Mouse (Mus musculus) kidney, postnatal 0 days (tissue): ENCODE data around the gene Pramef25. TPM values are rescaled to one million over a fixed set of nuclear protein-coding genes. Genes with fewer than 3 reads are reported as not detected.
"Not testable (repeated sequence)": the region's sequence is repeated elsewhere in the genome, so short reads cannot be mapped to it uniquely, and the experiment has no call there.

Experiments used
- ATAC-seq: fragments of 200-750 bp; cut with Nextera tagmentation; replicated peaks from 2 replicates; pipeline ENCODE4 v1.8.0; 2017; ENCODE audit warnings: low read depth, moderate number of reproducible peaks, moderate TSS enrichment, moderate library complexity; ENCODE audit not compliant: low FRiP score
- DNase-seq: peaks from one replicate; pipeline ENCODE4 v3.0.0-alpha.2; 2016; ENCODE audit warnings: low spot score
- H3K27ac ChIP-seq: fragments of 300-500 bp; sonication (generic); 2 replicates; pipeline ENCODE4 v1.5.1; 2014; ENCODE audit warnings: mild to moderate bottlenecking
- H3K27me3 ChIP-seq: fragments of 300-500 bp; sonication (generic); 2 replicates; pipeline ENCODE4 v1.6.1; 2014; ENCODE audit warnings: low read length, mixed read lengths; ENCODE audit not compliant: insufficient read depth
- H3K36me3 ChIP-seq: fragments of 300-500 bp; sonication (generic); 2 replicates; pipeline ENCODE4 v1.6.1; 2014; ENCODE audit warnings: low read length, mixed read lengths; ENCODE audit not compliant: insufficient read depth
- H3K4me1 ChIP-seq: fragments of 300-500 bp; sonication (generic); replicated peaks from 2 replicates; pipeline ENCODE4 v1.6.1; 2014; ENCODE audit warnings: antibody characterized with exemption, low read length, mixed read lengths; ENCODE audit not compliant: insufficient read depth
- H3K4me2 ChIP-seq: fragments of 300-500 bp; sonication (generic); 2 replicates; pipeline ENCODE4 v1.6.1; 2014; ENCODE audit warnings: mild to moderate bottlenecking, low read length, moderate library complexity, mixed read lengths
- H3K4me3 ChIP-seq: fragments of 300-500 bp; sonication (generic); replicated peaks from 2 replicates; pipeline ENCODE4 v1.5.1; 2014; ENCODE audit warnings: low read depth, low read length
- H3K9ac ChIP-seq: fragments of 300-500 bp; sonication (generic); 2 replicates; pipeline ENCODE4 v1.6.1; 2014; ENCODE audit warnings: low read depth, low read length
- H3K9me3 ChIP-seq: fragments of 300-500 bp; sonication (generic); replicated peaks from 2 replicates; pipeline ENCODE4 v1.6.1; 2016; ENCODE audit warnings: low read length, inconsistent platforms, mixed read lengths
- whole genome bisulfite sequencing: fragments of 180-500 bp; shearing (Covaris S2); extraction: QIAGEN DNeasy Blood & Tissue Kit; methylation state at CpG from one replicate; pipeline ENCODE4 v1.1.7; 2014; 5-methylcytosine and 5-hydroxymethylcytosine counted together
- polyA plus RNA-seq: library from polyadenylated mRNA; unstranded; fragments of >200 nt; fragmentation: Nextera tagmentation; extraction: Ambion mirVana; gene quantifications from 2 replicates; pipeline ENCODE4 v1.2.1, GENCODE M21; 2015

The Pramef25 gene
- not detected in 2 replicates for polyA plus RNA-seq

DNA sequence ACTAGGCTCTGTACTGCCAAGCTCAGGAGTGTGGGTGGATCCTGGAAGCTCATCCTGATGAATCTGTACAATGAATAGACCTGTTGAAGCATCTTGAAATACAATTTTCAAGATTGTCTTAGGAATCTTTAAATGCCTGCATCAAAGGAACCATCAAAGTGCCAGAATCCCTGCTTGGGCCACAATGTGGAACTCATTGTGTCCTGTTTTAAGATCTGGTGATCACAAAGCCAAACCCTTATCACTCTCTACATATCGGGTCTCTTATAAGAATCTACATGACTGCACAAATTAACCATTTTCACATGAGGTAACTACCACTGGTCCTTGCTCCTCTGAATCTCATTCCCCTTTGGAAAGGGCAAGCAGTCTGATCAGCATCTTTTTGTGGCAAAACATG lies at the start of gene Pramef25:
Gene Pramef25 (minus strand): TSS at position 101 of the 400 bp plus-strand sequence.
- not testable (repeated sequence) for ATAC-seq, H3K4me1 ChIP-seq, DNase-seq, H3K27ac ChIP-seq, H3K4me3 ChIP-seq, H3K4me2 ChIP-seq, H3K9me3 ChIP-seq, H3K9ac ChIP-seq, H3K36me3 ChIP-seq, H3K27me3 ChIP-seq
- 93% methylated on average over 1 of the region's 1 CpGs for WGBS

DNA sequence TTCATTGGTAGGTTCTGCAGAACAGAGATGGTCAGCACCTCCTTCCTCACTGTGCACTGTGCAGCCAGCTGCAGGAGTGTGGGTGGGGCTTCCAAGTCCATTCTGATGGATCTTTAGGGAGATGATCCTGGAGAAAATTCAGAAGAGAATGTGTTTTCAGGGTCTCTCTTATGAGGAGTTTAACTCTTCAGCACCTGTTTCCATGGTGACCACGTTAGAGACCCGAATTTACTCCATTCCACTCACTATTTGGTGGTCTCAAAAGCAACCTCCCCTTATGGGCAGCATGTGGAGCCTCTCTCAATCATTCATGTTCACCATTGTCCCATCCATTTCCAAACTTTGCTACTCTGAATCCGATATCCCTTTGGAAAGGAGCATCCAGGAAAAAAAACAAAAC lies 43.5 kb upstream of the Pramef25 start, which contains the start of gene Pramef17:
Gene Pramef17 (minus strand): TSS at position 101 of the 400 bp plus-strand sequence.
- not testable (repeated sequence) for H3K4me2 ChIP-seq, H3K36me3 ChIP-seq, ATAC-seq, H3K27ac ChIP-seq, H3K4me1 ChIP-seq, H3K4me3 ChIP-seq, H3K9ac ChIP-seq, H3K27me3 ChIP-seq, H3K9me3 ChIP-seq, DNase-seq
- WGBS: 54% methylated on average over 3 of the region's 3 CpGs

DNA sequence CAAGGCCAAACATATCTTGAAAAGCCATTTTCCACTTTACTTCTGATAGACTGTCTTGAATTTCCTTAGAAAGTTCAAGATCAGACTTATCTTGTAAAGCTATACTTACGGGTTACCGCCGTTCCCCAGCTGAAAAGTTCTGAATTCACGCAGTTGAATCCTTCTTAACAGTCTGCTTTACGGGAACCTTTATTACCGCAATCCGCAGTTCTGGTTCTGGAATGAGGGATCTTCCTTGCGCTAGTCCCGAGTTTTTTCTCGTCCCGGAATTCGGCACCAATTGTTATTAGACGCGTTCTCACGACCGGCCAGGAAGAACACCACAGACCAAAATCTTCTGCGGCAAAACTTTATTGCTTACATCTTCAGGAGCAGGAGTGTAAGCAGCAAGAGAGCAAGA lies 37.3 kb upstream of the Pramef25 start:
- H3K27ac ChIP-seq, H3K4me3 ChIP-seq, H3K9ac ChIP-seq, H3K4me2 ChIP-seq, H3K27me3 ChIP-seq, H3K9me3 ChIP-seq, ATAC-seq, H3K36me3 ChIP-seq, DNase-seq, H3K4me1 ChIP-seq: not testable (repeated sequence)
- 95% methylated on average over 12 of the region's 17 CpGs for WGBS

DNA sequence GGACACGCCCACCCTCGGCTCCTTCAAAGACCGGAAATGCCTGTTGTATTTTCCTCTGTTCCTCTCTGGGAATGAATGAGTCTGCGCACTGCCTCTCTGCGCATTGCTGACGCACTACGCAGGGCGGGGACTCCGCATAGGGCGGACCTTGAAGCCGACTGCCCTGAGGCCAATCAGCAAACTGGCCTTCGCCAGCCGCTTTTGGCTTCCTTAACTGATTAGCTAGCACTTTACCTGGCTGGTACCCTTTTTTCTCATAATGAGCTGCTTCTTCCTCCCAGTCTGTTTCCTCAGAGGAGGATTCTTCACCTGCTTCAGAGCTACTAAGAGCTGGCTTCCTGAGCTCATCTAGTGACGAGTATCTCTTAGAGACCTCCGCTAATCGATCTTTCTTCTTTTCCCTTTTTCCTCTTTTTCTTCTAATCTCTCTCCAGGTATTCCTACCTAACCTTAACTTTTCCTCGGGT lies 36.7 kb upstream of the Pramef25 start:
- not testable (repeated sequence) for H3K27ac ChIP-seq, H3K4me1 ChIP-seq, H3K36me3 ChIP-seq, DNase-seq, H3K4me2 ChIP-seq, H3K9ac ChIP-seq, H3K27me3 ChIP-seq, ATAC-seq, H3K9me3 ChIP-seq, H3K4me3 ChIP-seq
- 96% methylated on average over 8 of the region's 17 CpGs for WGBS

DNA sequence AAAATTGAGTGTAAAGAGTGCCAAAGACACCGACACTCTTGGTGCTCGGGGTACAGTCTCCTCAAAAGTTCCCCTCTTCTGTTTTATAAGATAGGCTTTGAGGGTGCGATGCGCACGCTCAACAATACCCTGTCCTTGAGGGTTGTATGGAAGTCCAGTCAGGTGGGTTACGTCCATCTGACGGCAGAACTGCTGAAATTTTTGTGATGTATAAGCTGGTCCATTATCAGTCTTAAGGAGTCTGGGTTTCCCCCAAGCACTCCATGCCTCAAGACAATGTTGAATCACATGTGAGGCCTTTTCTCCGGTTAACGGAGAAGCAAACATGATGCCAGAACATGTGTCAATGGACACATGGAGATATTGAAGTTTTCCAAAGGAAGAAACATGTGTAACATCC lies 34.9 kb upstream of the Pramef25 start:
- not testable (repeated sequence) for H3K36me3 ChIP-seq, H3K9me3 ChIP-seq, H3K27ac ChIP-seq, H3K27me3 ChIP-seq, ATAC-seq, H3K4me3 ChIP-seq, DNase-seq, H3K4me2 ChIP-seq, H3K9ac ChIP-seq, H3K4me1 ChIP-seq
- WGBS: 100% methylated on average over 2 of the region's 9 CpGs

DNA sequence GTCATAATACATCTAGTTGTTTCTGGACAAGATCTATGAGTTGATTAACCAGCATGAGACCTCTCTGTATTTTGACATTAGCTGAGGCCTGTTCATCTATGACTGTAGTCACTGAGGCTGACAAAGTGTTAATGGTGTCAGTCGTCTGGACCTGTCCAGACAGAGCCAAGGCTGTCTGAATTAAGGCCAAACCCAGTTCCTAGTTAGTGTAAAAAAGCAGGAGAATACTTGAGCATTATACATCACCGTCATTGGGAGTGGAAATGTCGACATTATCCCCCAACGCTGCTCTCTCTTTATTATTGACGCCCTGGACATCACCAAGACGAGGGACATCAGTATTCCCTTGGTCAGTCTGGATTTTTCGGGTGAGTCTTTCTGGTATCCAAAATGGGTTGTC lies 34.3 kb upstream of the Pramef25 start:
- no CpG with 5 or more reads among the region's 7 CpGs for WGBS
- H3K4me2 ChIP-seq, H3K36me3 ChIP-seq, ATAC-seq, H3K9ac ChIP-seq, H3K27ac ChIP-seq, H3K4me3 ChIP-seq, H3K27me3 ChIP-seq, DNase-seq, H3K4me1 ChIP-seq, H3K9me3 ChIP-seq: not testable (repeated sequence)

DNA sequence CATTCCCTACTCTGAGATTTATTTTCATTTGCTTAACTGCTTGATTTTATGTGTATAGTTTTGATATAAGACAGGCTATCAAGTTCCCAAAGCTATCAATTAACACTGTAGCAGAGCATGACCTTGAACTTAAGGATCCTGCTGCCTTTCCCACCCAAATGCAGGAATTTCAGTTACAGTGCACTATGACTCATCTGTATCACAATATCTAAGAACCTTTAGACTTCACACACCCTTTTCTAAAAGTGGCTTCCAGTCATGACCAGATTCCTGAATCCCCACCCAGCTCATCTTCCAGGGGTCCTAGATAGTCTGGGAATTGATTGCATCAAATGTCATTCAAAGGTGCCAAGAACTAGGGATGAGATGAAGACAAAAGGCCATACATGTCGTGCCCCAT lies 32.6 kb upstream of the Pramef25 start:
- DNase-seq, H3K4me3 ChIP-seq, H3K4me1 ChIP-seq, H3K27me3 ChIP-seq, H3K36me3 ChIP-seq, H3K9ac ChIP-seq, ATAC-seq, H3K27ac ChIP-seq, H3K9me3 ChIP-seq, H3K4me2 ChIP-seq: not testable (repeated sequence)
- no CpG with 5 or more reads among the region's 1 CpGs for WGBS

DNA sequence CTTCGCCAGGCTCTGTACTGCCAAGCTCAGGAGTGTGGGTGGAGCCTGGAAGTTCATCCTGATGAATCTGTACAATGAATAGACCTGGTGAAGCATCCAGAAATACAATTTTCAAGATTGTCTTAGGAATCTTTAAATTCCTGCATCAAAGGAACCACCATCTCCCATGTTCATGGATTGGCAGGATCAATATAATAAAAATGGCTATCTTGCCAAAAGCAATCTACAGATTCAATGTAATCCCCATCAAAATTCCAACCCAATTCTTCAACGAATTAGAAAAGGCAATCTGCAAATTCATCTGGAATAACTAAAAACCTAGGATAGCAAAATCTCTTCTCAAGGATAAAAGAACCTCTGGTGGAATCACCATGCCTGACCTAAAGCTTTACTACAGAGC lies 16.0 kb upstream of the Pramef25 start, which contains the start of gene Gm13101:
Gene Gm13101 (minus strand): TSS at position 101 of the 400 bp plus-strand sequence.
- not testable (repeated sequence) for ATAC-seq, H3K27ac ChIP-seq, H3K9me3 ChIP-seq, H3K9ac ChIP-seq, H3K4me2 ChIP-seq, H3K36me3 ChIP-seq, H3K4me1 ChIP-seq, H3K4me3 ChIP-seq, H3K27me3 ChIP-seq, DNase-seq
- 64% methylated on average over 2 of the region's 2 CpGs for WGBS

DNA sequence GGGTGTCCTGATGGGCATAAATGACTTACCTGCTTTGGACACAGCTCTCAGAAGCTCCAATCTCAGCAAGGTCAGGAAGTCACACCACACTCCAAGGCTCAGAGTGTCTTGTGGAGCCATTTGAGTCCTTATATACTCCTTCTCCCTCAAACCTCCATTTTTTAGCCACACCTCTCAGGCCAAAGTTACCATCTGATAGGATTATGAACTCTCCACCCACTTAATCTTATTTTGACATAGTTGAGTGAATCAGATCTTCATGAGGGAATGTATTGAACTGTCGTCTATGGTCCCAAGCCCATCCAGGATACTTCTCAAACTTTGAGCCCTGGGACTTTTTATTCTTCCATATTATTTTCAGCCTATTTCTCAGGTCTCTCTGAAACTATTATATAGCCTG lies 50.5 kb downstream of the Pramef25 start, which contains the start of gene Pramef6:
Gene Pramef6 (minus strand): TSS at position 101 of the 400 bp plus-strand sequence.
- not testable (repeated sequence) for ATAC-seq, DNase-seq, H3K27me3 ChIP-seq, H3K4me2 ChIP-seq, H3K4me3 ChIP-seq, H3K9me3 ChIP-seq, H3K27ac ChIP-seq, H3K9ac ChIP-seq, H3K36me3 ChIP-seq, H3K4me1 ChIP-seq
- WGBS: 87% methylated on average over 1 of the region's 1 CpGs
